Mouse (Mus musculus) kidney, adult 2 months (tissue): ENCODE results near the gene Id3. TPM values are rescaled to one million over a fixed set of nuclear protein-coding genes. Genes with fewer than 3 reads are reported as not detected.

ENCODE experiments used
- DNase-seq: peaks from one replicate; pipeline ENCODE4 v3.0.0; 2021
- H3K27ac ChIP-seq: fragments of 200-500 bp; 2 replicates; pipeline ENCODE4 v1.5.1; 2012; ENCODE audit warnings: low read depth, low read length, control low read depth, inconsistent platforms; ENCODE audit not compliant: insufficient read depth
- H3K27me3 ChIP-seq: fragments of 200-500 bp; replicated peaks from 2 replicates; pipeline ENCODE4 v1.6.1; 2012; ENCODE audit warnings: mild to moderate bottlenecking, moderate library complexity, low read length, inconsistent platforms; ENCODE audit not compliant: control insufficient read depth, insufficient read depth
- H3K36me3 ChIP-seq: fragments of 200-500 bp; 2 replicates; pipeline ENCODE4 v1.6.1; 2012; ENCODE audit warnings: mild to moderate bottlenecking, moderate library complexity, low read length, inconsistent platforms; ENCODE audit not compliant: control insufficient read depth, insufficient read depth
- H3K4me1 ChIP-seq: fragments of 200-500 bp; 2 replicates; pipeline ENCODE4 v1.6.1; 2011; ENCODE audit warnings: low read length; ENCODE audit not compliant: control insufficient read depth, insufficient read depth
- H3K4me3 ChIP-seq: fragments of 200-500 bp; 2 replicates; pipeline ENCODE4 v1.5.1; 2011; ENCODE audit warnings: mild to moderate bottlenecking, low read depth, low read length, control low read depth; ENCODE audit not compliant: insufficient read depth
- CTCF ChIP-seq: fragments of 200-500 bp; conservative IDR thresholded peaks from 2 replicates; pipeline ENCODE4 v1.5.1; 2011; ENCODE audit warnings: low read depth, mild to moderate bottlenecking, control low read depth, low read length, moderate library complexity, mixed read lengths; ENCODE audit not compliant: insufficient read depth, insufficient read length
- POLR2A ChIP-seq: fragments of 200-500 bp; IDR thresholded peaks from one replicate; pipeline ENCODE4 v1.6.1; 2011; ENCODE audit warnings: low read depth, low read length, control low read depth
- WGBS: fragments of 180-500 bp; shearing (Covaris S2); methylation state at CpG from one replicate; pipeline ENCODE4 v1.1.7; 2018; 5-methylcytosine and 5-hydroxymethylcytosine counted together
- polyA plus RNA-seq: library from polyadenylated mRNA; depleted of rRNA; stranded (reverse); fragments of >200 nt; gene quantifications from 2 replicates; pipeline ENCODE4 v1.2.3, GENCODE M21; 2012

Gene Id3
- polyA plus RNA-seq, 1 experiment = 259 TPM

DNA sequence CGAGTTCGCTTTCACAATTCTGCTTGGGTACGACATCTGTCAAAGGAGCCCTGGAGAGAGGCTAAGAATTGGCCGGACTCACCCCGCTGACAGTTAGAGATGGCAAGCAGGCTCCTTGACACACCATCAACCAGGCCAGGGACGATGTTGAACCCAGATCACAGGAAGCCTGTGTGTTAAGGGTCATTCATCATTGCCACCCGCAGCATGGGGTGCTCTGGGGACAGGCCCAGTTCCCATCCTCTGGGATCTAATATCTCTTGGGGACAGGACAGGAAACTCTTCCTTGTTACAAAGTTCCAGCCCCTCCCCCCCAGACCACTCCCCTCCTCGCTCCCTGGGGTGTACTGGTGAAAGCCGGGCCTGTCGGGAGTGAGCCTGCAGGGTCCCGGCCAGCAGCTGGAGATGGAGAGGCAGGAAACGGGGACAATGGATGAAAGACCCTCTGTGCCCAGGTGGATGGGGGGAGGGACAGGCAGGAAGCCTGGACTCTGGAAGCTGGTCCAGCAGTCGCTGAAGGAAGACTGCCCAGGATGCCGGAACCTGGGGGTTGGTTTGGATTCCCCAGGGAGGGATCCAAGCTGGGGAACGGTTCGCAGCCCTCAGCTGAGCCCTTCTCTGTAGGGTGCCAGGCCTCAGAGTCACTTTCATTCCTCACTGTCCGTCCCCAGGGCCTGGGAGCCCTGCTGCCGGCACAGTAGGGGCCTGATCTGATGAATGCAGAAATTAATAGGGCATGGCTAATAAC, 38.5 kb upstream of the Id3 start:
- H3K4me1 ChIP-seq = peaks cover 5% of the 10 kb centered on the region; the same call in 1 of the 2 replicates
- peak; percentile 78 for DNase-seq
- H3K27ac ChIP-seq = peak overlapping the region; percentile 19
- H3K27me3 ChIP-seq = no peaks in the 10 kb centered on the region
- H3K4me3 ChIP-seq = peak overlapping the region; percentile 11; the same call in 1 of the 2 replicates
- WGBS = 39% methylated on average over 18 of the region's 18 CpGs
- no peaks in the 10 kb centered on the region for H3K36me3 ChIP-seq
- TF ChIP-seq POLR2A = no peak
- no peak for TF ChIP-seq CTCF

DNA sequence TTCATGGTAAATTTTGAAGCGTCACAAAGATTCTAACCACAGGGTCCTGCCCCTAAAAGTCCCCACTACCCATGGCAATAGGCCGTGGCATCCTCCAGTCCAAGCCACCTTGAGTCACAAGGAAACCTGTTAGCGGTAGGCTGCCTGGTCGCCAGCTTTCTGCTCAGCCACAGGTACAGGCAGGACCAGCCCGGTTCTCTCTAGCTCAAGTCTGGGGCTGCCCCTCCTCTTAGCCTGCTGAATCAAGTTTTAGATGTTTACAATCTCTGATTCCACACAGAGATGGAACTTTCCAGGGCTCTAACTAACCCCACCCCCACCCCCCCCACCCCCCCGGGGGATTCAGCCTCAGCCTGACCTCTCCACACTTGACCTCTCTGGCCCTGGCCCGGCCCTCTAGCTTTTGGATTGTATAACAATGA, 36.4 kb upstream of the Id3 start:
- H3K27me3 ChIP-seq = no peaks in the 10 kb centered on the region
- H3K4me3 ChIP-seq = no peak overlapping the region
- DNase-seq = peak; percentile 77
- peak overlapping the region; percentile 83 for H3K27ac ChIP-seq
- no peaks in the 10 kb centered on the region for H3K36me3 ChIP-seq
- TF ChIP-seq CTCF (no peak), POLR2A (no peak)
- H3K4me1 ChIP-seq = peaks cover 5% of the 10 kb centered on the region; the same call in 1 of the 2 replicates
- 41% methylated on average over 7 of the region's 7 CpGs for WGBS

DNA sequence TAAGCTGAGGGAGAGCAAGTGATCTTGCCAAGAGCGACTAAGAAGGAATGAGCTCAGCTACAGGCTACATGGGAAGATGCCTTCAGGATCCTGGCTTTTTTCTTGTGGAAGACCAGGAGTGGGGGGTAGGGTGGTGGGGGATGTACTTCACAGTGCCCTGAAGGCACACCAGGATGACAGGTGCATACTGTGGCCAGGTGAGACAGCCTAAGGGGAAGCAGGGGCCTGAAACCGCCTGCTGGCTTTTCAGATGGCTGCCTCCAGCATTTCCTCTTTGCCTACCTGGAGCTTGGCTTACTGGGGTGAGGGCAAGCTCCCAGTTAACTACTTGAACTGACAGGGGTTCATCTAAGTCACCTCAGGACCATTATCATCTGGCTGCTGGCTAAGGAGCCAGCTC, 34.1 kb upstream of the Id3 start:
- H3K27ac ChIP-seq = no peak overlapping the region
- no peak for DNase-seq
- TF ChIP-seq CTCF (no peak), POLR2A (no peak)
- WGBS = 85% methylated on average over 2 of the region's 2 CpGs
- no peaks in the 10 kb centered on the region for H3K27me3 ChIP-seq
- peaks cover 5% of the 10 kb centered on the region; the same call in 1 of the 2 replicates for H3K4me1 ChIP-seq
- no peak overlapping the region for H3K4me3 ChIP-seq
- H3K36me3 ChIP-seq = no peaks in the 10 kb centered on the region

DNA sequence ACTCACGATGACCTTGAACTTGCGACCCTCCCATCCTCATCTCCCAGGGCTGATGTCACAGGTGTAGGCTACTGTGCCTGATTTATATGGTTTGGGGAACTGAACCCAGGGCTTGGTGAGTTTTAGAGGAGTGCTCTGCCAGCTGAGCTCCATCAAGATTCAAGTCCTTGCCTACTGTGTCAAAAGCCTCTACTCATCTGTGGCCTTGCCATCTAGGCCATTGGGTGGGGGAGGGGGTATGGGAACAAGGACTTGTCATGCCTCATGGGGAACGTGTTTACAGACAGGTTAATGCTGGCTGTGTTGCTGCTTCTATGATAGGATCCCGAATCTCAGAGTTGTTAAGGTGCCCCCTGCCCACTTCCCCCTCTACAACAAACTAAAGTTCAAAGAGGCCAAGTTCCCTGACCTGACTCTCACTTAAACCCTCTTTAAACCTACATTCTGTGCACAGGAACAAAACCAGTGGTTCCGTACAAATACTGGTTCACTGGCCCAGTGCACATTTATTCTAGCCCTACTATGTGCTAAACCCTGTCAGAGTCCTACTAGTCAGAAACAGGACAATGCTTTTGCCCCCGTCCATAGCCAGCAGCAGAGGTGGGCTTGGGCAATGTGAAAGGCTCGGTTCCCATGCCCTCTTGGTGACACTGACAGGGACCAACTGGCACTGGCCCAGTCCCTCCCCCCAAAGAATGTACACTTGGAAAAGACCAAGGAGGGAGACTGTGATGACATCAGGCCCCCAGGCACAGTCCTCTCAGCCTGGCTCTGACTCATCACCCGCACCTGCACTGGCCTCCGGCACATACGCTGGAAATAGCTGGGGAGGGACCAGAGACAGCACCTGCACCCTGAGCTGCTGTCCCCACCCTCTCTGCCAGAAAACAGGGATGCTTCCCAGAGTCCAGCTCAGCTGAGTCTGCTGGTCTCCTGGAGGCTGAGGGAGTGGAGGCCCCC, 33.1 kb upstream of the Id3 start:
- Histone ChIP-seq H3K4me3 (no peak overlapping the region), H3K27me3 (no peaks in the 10 kb centered on the region), H3K36me3 (no peaks in the 10 kb centered on the region), H3K4me1 (peaks cover 5% of the 10 kb centered on the region; the same call in 1 of the 2 replicates), H3K27ac (no peak overlapping the region)
- no peak for DNase-seq
- 75% methylated on average over 10 of the region's 10 CpGs for WGBS
- no peak for TF ChIP-seq CTCF
- TF ChIP-seq POLR2A = no peak

DNA sequence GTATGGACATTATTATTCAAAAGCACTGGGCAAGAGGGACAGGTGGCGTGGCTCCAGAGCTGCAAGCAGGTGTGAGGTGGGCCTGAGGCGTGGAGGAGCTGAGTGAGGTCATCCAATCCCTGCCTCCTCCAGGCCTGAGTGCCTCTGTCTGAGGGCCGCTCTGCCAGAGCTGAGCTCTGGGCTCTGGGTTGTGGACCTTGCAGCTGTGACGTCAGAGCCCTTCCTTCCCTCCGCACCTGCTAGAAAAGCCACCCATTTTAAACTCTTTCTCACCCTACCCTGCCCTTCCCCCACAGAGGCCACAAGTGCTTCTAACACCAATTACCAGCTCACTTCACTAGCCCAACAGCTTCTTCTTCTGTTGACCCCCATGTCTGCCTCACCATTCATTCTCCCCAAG, 31.0 kb upstream of the Id3 start:
- H3K4me3 ChIP-seq = no peak overlapping the region
- TF ChIP-seq CTCF (no peak), POLR2A (no peak)
- no peaks in the 10 kb centered on the region for H3K36me3 ChIP-seq
- H3K27me3 ChIP-seq = no peaks in the 10 kb centered on the region
- H3K27ac ChIP-seq = no peak overlapping the region
- no peak for DNase-seq
- WGBS = 65% methylated on average over 5 of the region's 5 CpGs
- no peaks in the 10 kb centered on the region for H3K4me1 ChIP-seq

DNA sequence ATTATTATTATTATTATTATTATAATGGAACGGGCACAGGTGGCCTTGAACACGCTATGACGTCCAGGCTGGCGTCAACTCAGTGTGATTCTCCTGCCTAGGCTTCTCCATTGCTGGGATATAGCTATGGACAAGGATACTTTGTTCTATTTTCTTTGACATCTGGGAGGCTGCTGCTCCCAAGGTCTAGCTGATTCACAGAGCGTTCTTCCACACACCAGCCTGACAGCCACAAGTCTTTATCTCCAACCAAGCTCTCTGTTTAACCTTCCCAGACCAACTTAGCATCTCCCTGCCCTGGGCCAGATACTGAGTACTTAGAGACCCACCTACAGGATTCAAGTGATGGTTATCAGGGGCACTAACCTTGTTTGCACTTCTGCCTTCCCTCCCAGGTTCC, 28.6 kb upstream of the Id3 start:
- H3K4me1 ChIP-seq = no peaks in the 10 kb centered on the region
- DNase-seq = no peak
- no peaks in the 10 kb centered on the region for H3K36me3 ChIP-seq
- H3K27me3 ChIP-seq = no peaks in the 10 kb centered on the region
- no peak overlapping the region for H3K4me3 ChIP-seq
- H3K27ac ChIP-seq = no peak overlapping the region
- 88% methylated on average over 5 of the region's 5 CpGs for WGBS
- TF ChIP-seq CTCF (no peak), POLR2A (no peak)

DNA sequence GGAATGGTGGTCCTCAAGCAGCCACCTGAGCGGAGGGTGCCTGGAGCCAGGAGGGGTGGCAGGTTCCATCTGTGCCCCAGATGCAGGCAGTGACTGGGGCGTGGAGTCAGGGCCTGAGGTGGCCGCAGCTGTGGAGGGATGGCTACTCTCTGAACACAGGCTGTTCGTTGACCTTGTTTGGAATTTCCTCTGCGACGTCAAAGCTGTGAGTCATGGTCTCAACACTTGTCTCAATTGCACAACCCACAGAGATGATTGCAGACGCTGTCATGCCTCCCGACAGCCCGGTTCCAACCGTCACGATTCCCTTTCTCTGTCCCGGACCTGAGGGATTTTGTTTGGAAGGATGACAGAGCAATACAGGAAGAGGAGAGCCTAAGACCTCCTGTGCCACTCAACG, 26.3 kb upstream of the Id3 start:
- Histone ChIP-seq H3K27me3 (no peaks in the 10 kb centered on the region), H3K36me3 (no peaks in the 10 kb centered on the region), H3K27ac (no peak overlapping the region), H3K4me3 (no peak overlapping the region), H3K4me1 (no peaks in the 10 kb centered on the region)
- DNase-seq = peak; percentile 67
- 47% methylated on average over 13 of the region's 13 CpGs for WGBS
- TF ChIP-seq POLR2A = no peak
- TF ChIP-seq CTCF = no peak
